In the genomic region with DNA sequence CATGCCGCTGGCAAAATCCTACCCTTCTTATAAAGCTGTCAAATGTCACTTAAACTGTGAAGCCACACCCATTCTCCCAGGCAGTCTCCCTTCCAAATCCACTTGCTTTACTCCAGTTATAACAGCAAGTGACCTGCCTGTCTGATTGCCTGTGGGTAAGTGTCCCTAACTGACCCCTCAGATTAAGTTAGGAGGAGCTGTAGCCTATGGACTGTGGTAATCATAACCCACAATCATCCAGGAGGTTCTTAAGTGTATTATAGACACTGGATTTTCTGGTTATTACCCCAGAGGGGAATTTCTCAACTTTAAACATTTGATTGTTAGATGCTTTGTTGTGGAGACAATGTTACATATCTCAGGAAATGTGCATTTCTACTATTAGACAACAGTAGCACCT, we compare ENCODE assay signal across 3 mouse cellular contexts.
"Had no signal": no experiment of that assay in that cellular context is flagged by ENCODE, and none has a peak within 500 bp of the region (broad histone marks: within the 10 kb centered on the region; RNA-seq: fewer than 3 reads in every experiment).

No protein-coding gene starts in this region.

- H3K9me3 ChIP-seq: neural tube, embryonic 15.5 days; stomach, embryonic 15.5 days had no signal

- H3K4me2 ChIP-seq: neural tube, embryonic 15.5 days; stomach, embryonic 15.5 days had no signal

- H3K4me1 ChIP-seq: neural tube, embryonic 15.5 days; stomach, embryonic 15.5 days had no signal

- H3K9ac ChIP-seq: neural tube, embryonic 15.5 days; stomach, embryonic 15.5 days had no signal

- H3K4me3 ChIP-seq: neural tube, embryonic 15.5 days; stomach, embryonic 15.5 days had no signal

- H3K27ac ChIP-seq: neural tube, embryonic 15.5 days; stomach, embryonic 15.5 days; stomach, postnatal 0 days had no signal

- H3K27me3 ChIP-seq: neural tube, embryonic 15.5 days; stomach, embryonic 15.5 days had no signal
